Mouse (Mus musculus) retina, postnatal 1 day (tissue): ENCODE results near the gene Vamp5.

Experiments
- DNase-seq: peaks from one replicate; pipeline ENCODE4 v3.0.0-alpha.2; 2012

The Vamp5 gene

GRCm38 (mm10) chr6:72389471-72389940 lies 9.2 kb upstream of the Vamp5 start:
- DNase-seq = no peak

- no peak for DNase-seq
Observed at GRCm38 (mm10) chr6:72388791-72389329, 8.6 kb upstream of the Vamp5 start.

- DNase-seq = no peak
Observed at GRCm38 (mm10) chr6:72388266-72388665, 8.0 kb upstream of the Vamp5 start.

GRCm38 (mm10) chr6:72387816-72388215 lies 7.5 kb upstream of the Vamp5 start:
- no peak for DNase-seq

GRCm38 (mm10) chr6:72386561-72386960 lies 6.3 kb upstream of the Vamp5 start:
- DNase-seq = no peak

GRCm38 (mm10) chr6:72385258-72385657 lies 5.0 kb upstream of the Vamp5 start:
- DNase-seq = no peak

- no peak for DNase-seq
Observed at GRCm38 (mm10) chr6:72383952-72384351, 3.7 kb upstream of the Vamp5 start.

GRCm38 (mm10) chr6:72383142-72383820 lies 3.0 kb upstream of the Vamp5 start:
- no peak for DNase-seq

GRCm38 (mm10) chr6:72382494-72382893 lies 2.2 kb upstream of the Vamp5 start:
- DNase-seq = no peak

- no peak for DNase-seq
Observed at GRCm38 (mm10) chr6:72379377-72380130, 714 bp downstream of the Vamp5 start.

- no peak for DNase-seq
Observed at GRCm38 (mm10) chr6:72378510-72379234, 1.6 kb downstream of the Vamp5 start.

- no peak for DNase-seq
Observed at GRCm38 (mm10) chr6:72374820-72375563, 5.3 kb downstream of the Vamp5 start.

- DNase-seq = no peak
Observed at GRCm38 (mm10) chr6:72374206-72374605, 6.1 kb downstream of the Vamp5 start.

- no peak for DNase-seq
Observed at GRCm38 (mm10) chr6:72373184-72373583, 7.1 kb downstream of the Vamp5 start.

GRCm38 (mm10) chr6:72371571-72371970 lies 8.7 kb downstream of the Vamp5 start:
- no peak for DNase-seq

- peak; percentile 30 for DNase-seq
Observed at GRCm38 (mm10) chr6:72371147-72371546, 9.1 kb downstream of the Vamp5 start.

- DNase-seq = no peak
Observed at GRCm38 (mm10) chr6:72370091-72370490, 10.2 kb downstream of the Vamp5 start.

- peak; percentile 32 for DNase-seq
Observed at GRCm38 (mm10) chr6:72369557-72369956, 10.7 kb downstream of the Vamp5 start.

GRCm38 (mm10) chr6:72367460-72367974 lies 12.8 kb downstream of the Vamp5 start:
- DNase-seq = no peak

GRCm38 (mm10) chr6:72366844-72367443 lies 13.3 kb downstream of the Vamp5 start, which contains the start of gene Rnf181:
Gene Rnf181, minus strand, starts transcription at chr6:72366956.
- DNase-seq = no peak

- no peak for DNase-seq
Observed at GRCm38 (mm10) chr6:72366304-72366703, 14.0 kb downstream of the Vamp5 start.

- DNase-seq = no peak
Observed at GRCm38 (mm10) chr6:72364985-72365384, 15.3 kb downstream of the Vamp5 start.
